Mouse (Mus musculus): ENCODE data around the gene Clec4e.

DNA sequence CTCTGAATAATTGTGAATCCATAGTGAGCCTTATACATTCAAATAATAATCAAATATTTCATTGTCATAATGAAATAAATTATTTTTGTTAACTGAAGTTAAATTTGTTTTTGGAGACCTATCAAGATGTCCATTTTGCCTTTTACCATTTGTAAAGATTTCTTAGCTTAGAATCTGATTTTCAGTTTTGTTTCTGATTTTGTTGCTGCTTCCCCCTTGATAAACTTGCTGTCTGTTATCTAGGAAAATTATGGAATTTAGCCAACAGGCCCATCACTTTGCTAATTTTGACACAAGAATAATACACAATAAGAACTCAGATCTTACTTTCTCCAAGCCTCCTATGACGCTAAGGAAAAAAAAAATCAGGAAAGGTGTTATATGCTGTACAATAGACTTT lies 28.8 kb downstream of the Clec4e start:
- TF ChIP-seq CTCF (conservative IDR thresholded peaks at IDR 0.05; ENCODE audit: low read length) (no peak), POU5F1 (IDR thresholded peaks at IDR 0.05; ENCODE audit: borderline replicate concordance, low read length) (no peak)

Data from E14TG2a.4 (cell line).